Mouse (Mus musculus) cerebellum, adult (tissue): Measurements from ENCODE around the gene Ints3.
"Not testable (repeated sequence)": the region's sequence is repeated elsewhere in the genome, so short reads cannot be mapped to it uniquely, and the experiment has no call there.

Experiments
- ATAC-seq: cut with Nextera tagmentation; 2 replicates; pipeline ENCODE4 v1.9.2; 2017; ENCODE audit warnings: mild to moderate bottlenecking, moderate library complexity, mixed read lengths; ENCODE audit not compliant: insufficient number of reproducible peaks, low FRiP score, low TSS enrichment

Ints3 gene

DNA sequence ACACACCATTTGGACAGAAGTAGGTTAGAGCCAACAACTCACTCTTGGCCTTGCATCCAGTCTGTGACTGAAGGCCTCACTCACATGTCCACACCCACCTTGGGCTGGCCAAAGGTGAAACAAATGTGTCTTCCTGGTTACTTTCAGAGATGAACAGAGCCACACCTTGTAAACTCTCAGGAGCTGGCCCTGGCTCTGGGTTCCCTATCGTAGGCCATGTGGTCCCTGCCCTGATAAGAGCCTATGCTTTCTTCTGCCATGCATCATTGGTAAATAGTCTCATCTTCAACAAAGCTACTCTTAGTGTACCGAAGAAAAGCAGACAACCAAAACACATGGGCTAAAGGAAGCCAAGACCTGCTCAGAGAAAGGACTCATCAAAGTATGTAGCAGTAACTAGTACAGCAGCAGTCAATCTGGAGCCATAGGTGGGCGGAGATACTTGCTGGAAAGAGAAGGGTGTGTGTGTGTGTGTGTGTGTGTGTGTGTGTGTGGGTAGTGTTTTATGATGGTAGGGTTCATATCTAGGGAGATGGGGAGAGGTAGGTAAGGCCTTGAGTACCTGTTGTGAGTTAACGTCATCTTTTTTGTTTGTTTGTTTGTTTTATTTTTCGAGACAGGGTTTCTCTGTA lies 66.3 kb downstream of the Ints3 start:
- no peak for ATAC-seq

DNA sequence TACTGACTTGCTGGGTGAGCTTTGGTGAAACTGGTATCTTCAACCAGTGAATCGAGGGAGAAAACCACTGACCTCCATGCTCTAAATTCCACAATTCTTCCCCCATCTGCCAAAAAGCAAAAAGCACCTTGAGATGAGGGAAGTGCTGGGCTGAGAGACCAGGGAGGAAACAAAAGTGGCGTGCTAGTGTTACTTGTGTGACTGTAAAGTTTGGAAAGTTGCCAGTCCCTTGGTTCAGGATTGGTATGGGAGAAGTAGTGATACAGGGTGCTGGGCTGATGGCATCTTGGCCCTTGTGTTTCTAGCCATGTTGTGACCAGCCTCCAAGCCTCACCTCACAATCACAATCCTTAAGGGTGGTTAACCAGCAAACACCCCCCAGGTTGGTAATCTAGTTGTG lies 71.1 kb downstream of the Ints3 start:
- no peak for ATAC-seq

DNA sequence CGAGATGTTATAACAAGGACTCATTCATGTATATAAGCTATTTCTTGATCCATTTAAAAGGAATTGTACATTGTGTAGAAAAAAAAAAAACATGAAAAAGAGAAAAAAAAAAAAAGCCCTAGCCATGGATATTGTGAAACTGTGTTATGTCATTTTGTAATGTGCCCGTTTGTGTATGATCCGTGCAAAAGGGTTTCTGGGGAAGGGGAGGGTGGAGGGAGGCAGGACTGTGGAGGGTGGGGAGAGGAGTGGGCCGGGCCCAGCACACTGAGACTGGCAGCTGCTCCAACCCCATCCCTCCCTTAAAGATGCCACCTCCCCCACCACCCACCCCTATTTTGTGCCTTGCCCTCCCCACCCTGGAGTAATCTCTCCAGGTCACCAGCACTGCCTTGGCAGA lies 71.9 kb downstream of the Ints3 start:
- ATAC-seq, result no peak

DNA sequence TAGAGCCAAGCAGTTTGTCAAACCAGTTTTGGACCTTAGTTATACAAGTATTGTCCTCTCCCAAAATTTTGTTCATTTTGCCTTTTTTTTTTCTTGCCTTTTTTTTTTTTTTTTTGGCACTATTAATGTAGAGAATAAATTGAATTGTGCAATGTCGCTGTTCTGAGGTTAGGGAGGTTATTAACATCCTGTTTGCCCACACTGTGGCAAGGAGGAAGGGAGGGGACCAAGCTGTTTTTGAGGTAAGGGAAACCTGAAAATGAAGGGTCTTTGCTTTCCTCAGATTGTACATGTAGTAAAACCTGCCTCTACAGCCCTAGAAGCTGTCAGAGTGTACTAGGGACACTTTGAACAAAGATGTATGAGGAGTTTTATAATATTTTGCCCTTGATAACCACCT lies 74.2 kb downstream of the Ints3 start:
- no peak for ATAC-seq

- ATAC-seq, result no peak
Measured at GRCm38 (mm10) chr3:90357959-90358358, 75.5 kb downstream of the Ints3 start.

DNA sequence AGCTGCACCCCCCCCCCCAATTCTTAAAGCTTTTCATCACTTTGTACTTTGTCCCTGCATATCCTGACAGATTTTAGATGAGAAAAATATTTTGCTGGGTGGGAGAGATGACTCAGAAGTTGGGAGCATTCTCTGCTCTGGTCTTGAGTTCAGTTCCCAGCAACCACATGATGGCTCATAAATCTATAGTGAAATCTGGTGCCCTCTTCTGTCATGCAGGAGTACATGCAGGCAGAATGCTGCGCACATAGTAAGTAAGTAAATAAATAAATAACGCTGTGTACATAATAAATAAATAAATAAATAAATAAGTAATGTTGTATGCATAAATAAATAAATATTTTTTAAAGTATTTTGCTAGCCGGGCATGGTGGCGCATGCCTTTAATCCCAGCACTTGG lies 85.6 kb downstream of the Ints3 start:
- no peak for ATAC-seq

DNA sequence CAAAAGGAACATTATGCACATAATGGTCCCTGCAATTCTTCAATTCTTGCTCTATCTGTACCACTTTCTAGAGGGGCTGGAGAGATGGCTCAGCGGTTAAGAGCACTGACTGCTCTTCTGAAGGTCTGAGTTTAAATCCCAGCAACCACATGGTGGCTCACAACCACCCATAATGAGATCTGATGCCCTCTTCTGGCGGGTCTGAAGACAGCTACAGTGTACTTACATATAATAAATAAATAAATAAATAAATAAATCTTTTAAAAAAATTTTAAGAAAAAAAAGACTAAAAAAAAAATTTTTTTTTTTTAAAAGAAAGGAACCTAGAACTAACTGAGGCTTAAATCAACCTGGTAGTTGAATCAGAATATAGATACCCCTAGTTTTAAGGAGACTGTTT lies 90.6 kb downstream of the Ints3 start:
- ATAC-seq, result not testable (repeated sequence)
